Comparison of ENCODE assay signal across 20 mouse cellular contexts in genomic region chrX:51642661-51643257, GRCm38 (mm10). TPM values are rescaled to one million over a fixed set of nuclear protein-coding genes. Genes with fewer than 3 reads are reported as not detected.
"Had no signal": no experiment of that assay in that cellular context is flagged by ENCODE, and none has a peak within 500 bp of the region (broad histone marks: within the 10 kb centered on the region; RNA-seq: fewer than 3 reads in every experiment).

No protein-coding gene starts in this region.

- H3K4me2 ChIP-seq: limb, embryonic 13.5 days; liver, embryonic 12.5 days; liver, embryonic 15.5 days; midbrain, embryonic 11.5 days; stomach, embryonic 15.5 days had no signal

- H3K36me3 ChIP-seq: limb, embryonic 10.5 days; limb, embryonic 13.5 days; liver, embryonic 12.5 days; liver, embryonic 15.5 days; stomach, embryonic 15.5 days had no signal

- ATAC-seq: liver, embryonic 12.5 days had no signal

- H3K4me1 ChIP-seq: limb, embryonic 10.5 days; limb, embryonic 13.5 days; liver, embryonic 12.5 days; liver, embryonic 15.5 days; stomach, embryonic 15.5 days had no signal

- H3K27me3 ChIP-seq: limb, embryonic 13.5 days; liver, embryonic 12.5 days; liver, embryonic 15.5 days; stomach, embryonic 15.5 days had no signal

- H3K27ac ChIP-seq: kidney, postnatal 0 days; layer of hippocampus, adult 2 months; limb, embryonic 10.5 days; limb, embryonic 13.5 days; liver, embryonic 12.5 days; liver, embryonic 15.5 days; stomach, embryonic 15.5 days had no signal

- H3K9me3 ChIP-seq: limb, embryonic 10.5 days; limb, embryonic 13.5 days; liver, embryonic 12.5 days; liver, embryonic 15.5 days; stomach, embryonic 15.5 days had no signal

- H3K9ac ChIP-seq: limb, embryonic 13.5 days; liver, embryonic 12.5 days; liver, embryonic 15.5 days; stomach, embryonic 15.5 days had no signal

- H3K4me3 ChIP-seq: layer of hippocampus, adult 2 months; limb, embryonic 10.5 days; limb, embryonic 13.5 days; liver, embryonic 12.5 days; liver, embryonic 15.5 days; stomach, embryonic 15.5 days had no signal

- DNase-seq: kidney, postnatal 25 days; layer of hippocampus, adult 9-11 months; liver; lung, adult 18-20 months; lung, postnatal 14 days; lung, postnatal 4 days; midbrain, embryonic 14.5 days; right cerebral cortex, postnatal 14 days; spleen, adult 18-20 months; thymus, adult 18-20 months; thymus, postnatal 36 days had no signal

RNA-seq across cellular contexts. Expression of gene Hs6st2, which starts 38.9 kb away (rescaled TPM):
- total RNA-seq: megakaryocyte progenitor cell, adult 5-6 weeks had no signal
